Mouse (Mus musculus): Measurements from ENCODE around the gene Myh14. TPM values are rescaled to one million over a fixed set of nuclear protein-coding genes. Genes with fewer than 3 reads are reported as not detected.

The Myh14 gene
- polyA plus RNA-seq, 1 experiment, result 0.01 TPM

DNA sequence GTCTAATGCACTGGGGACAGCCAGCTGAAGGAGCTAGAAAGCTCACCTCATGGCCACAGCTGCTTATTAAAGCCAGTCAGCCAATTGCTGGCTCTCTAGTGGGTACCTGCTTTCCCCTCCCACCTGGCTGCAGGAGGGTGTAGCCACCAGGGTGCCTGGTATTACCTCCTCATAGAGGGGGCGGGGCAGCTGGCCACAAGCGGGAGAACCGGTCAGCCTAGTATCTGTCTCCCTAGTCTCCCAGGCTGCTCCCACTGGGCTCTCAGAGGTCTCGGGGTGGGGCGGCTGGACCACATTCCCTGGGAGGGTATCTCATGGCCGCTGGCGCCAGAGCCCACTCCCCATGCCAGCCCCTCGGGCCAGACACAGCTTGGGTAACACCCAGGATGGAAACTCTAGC, 8.5 kb downstream of the Myh14 start:
- Histone ChIP-seq H3K79me3 (ENCODE audit: low read depth) (no peaks in the 10 kb centered on the region), H3K27me3 (ENCODE audit: control insufficient read depth, insufficient read depth, insufficient read length) (peaks cover 21% of the 10 kb centered on the region), H3K79me2 (ENCODE audit: control insufficient read depth, insufficient read depth) (no peaks in the 10 kb centered on the region), H3K4me3 (ENCODE audit: insufficient read depth, poor library complexity, severe bottlenecking) (no peak overlapping the region), H3K36me3 (ENCODE audit: control insufficient read depth, insufficient read depth) (no peaks in the 10 kb centered on the region), H3ac (ENCODE audit: control insufficient read depth, insufficient read length, low read depth) (no peak overlapping the region)
- TF ChIP-seq CEBPB (IDR thresholded peaks at IDR 0.05; ENCODE audit: low read depth) (no peak), MAX (IDR thresholded peaks at IDR 0.05) (no peak), USF1 (IDR thresholded peaks at IDR 0.05; ENCODE audit: low read depth) (no peak), MYOD1 (IDR thresholded peaks at IDR 0.05; ENCODE audit: control insufficient read depth, insufficient read length, low read depth) (no peak), CTCF (IDR thresholded peaks at IDR 0.05; ENCODE audit: control insufficient read depth, insufficient read depth, insufficient read length) (no peak), FOSL1 (IDR thresholded peaks at IDR 0.05; ENCODE audit: insufficient read depth, low read length, poor library complexity, severe bottlenecking) (no peak), MYOG (IDR thresholded peaks at IDR 0.05; ENCODE audit: control insufficient read depth, extremely low read depth, insufficient read length) (no peak)

DNA sequence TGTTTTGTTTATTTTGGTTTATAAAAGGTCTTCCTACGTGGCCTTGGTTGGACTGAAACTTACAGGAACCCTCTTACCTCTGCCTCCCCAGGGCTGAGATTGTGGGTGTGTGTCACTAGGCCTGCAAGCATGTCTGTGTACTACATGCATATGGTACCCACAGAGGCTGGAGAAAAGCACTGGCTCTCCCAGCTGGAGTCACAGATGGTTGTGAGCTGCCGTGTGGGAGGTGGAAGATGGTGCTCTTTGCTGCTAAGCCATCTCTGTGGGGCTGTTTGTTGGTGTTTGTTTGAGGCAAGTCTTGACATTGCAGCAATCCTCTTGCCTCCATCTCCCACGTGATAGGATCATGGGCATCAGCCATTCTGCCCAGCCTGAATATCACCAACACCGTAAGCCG, 9.4 kb downstream of the Myh14 start:
- no peaks in the 10 kb centered on the region for H3K79me3 ChIP-seq (ENCODE audit: low read depth)
- H3K79me2 ChIP-seq (ENCODE audit: control insufficient read depth, insufficient read depth), result no peaks in the 10 kb centered on the region
- no peak overlapping the region for H3ac ChIP-seq (ENCODE audit: control insufficient read depth, insufficient read length, low read depth)
- peaks cover 28% of the 10 kb centered on the region for H3K27me3 ChIP-seq (ENCODE audit: control insufficient read depth, insufficient read depth, insufficient read length)
- H3K36me3 ChIP-seq (ENCODE audit: control insufficient read depth, insufficient read depth), result no peaks in the 10 kb centered on the region
- no peak for TF ChIP-seq MYOD1 (IDR thresholded peaks at IDR 0.05; ENCODE audit: control insufficient read depth, insufficient read length, low read depth)
- H3K4me3 ChIP-seq (ENCODE audit: insufficient read depth, poor library complexity, severe bottlenecking), result no peak overlapping the region

DNA sequence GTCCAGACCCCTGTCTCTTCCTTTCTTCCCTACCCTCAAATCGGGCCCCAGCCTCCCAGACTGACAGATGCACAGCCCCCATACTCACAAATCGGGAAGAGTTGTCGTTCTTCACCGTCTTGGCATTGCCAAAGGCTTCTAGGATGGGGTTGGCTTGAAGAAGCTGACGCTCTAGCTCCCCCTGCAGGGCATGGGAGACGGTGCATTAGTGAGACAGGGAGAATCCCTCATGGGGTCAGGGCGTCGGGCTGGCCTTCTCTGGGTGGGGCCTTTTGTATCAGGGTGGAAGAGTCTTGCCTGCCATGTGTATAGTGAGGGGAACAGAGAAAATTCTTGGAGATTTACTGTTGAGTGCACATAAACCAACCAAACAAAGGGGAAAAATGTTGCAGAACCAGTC, 15.1 kb downstream of the Myh14 start:
- Histone ChIP-seq H3K4me3 (ENCODE audit: insufficient read depth, poor library complexity, severe bottlenecking) (no peak overlapping the region), H3ac (ENCODE audit: control insufficient read depth, insufficient read length, low read depth) (no peak overlapping the region), H3K79me3 (ENCODE audit: low read depth) (no peaks in the 10 kb centered on the region), H3K79me2 (ENCODE audit: control insufficient read depth, insufficient read depth) (no peaks in the 10 kb centered on the region), H3K27me3 (ENCODE audit: control insufficient read depth, insufficient read depth, insufficient read length) (peaks cover 14% of the 10 kb centered on the region), H3K36me3 (ENCODE audit: control insufficient read depth, insufficient read depth) (no peaks in the 10 kb centered on the region)
- no peak for TF ChIP-seq CEBPB (IDR thresholded peaks at IDR 0.05; ENCODE audit: low read depth)
- peak; percentile 38 for TF ChIP-seq CTCF (IDR thresholded peaks at IDR 0.05; ENCODE audit: control insufficient read depth, insufficient read depth, insufficient read length)

DNA sequence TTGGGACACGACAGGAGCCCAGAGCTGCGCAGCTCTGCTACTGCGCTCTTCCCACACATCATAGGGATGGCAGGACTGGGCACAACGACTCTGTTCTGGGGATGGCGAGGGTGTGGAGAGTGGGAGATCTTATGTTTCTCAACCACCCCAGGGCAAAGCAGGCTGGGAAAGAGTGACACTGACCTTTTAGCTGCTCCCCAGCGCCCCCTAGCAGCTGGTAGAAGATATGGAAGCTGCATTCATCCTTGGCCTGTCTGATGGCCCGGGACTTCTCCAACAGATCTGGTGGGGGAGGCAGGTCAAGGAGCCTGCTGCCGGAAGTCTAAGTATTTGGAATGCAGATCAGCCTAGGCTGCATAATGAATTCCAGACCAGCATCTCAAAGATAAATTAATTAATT, 16.9 kb downstream of the Myh14 start:
- no peak overlapping the region for H3K4me3 ChIP-seq (ENCODE audit: insufficient read depth, poor library complexity, severe bottlenecking)
- no peak overlapping the region for H3ac ChIP-seq (ENCODE audit: control insufficient read depth, insufficient read length, low read depth)
- no peaks in the 10 kb centered on the region for H3K79me3 ChIP-seq (ENCODE audit: low read depth)
- TF ChIP-seq CTCF (IDR thresholded peaks at IDR 0.05; ENCODE audit: control insufficient read depth, insufficient read depth, insufficient read length), result no peak
- TF ChIP-seq USF1 (IDR thresholded peaks at IDR 0.05; ENCODE audit: low read depth), result no peak
- no peak for TF ChIP-seq MYOD1 (IDR thresholded peaks at IDR 0.05; ENCODE audit: control insufficient read depth, insufficient read length, low read depth)
- no peak for TF ChIP-seq CEBPB (IDR thresholded peaks at IDR 0.05; ENCODE audit: low read depth)
- TF ChIP-seq FOSL1 (IDR thresholded peaks at IDR 0.05; ENCODE audit: insufficient read depth, low read length, poor library complexity, severe bottlenecking), result no peak
- no peak for TF ChIP-seq MAX (IDR thresholded peaks at IDR 0.05)
- TF ChIP-seq MYOG (IDR thresholded peaks at IDR 0.05; ENCODE audit: control insufficient read depth, extremely low read depth, insufficient read length), result no peak
- no peaks in the 10 kb centered on the region for H3K79me2 ChIP-seq (ENCODE audit: control insufficient read depth, insufficient read depth)
- H3K27me3 ChIP-seq (ENCODE audit: control insufficient read depth, insufficient read depth, insufficient read length), result peaks cover 14% of the 10 kb centered on the region
- no peaks in the 10 kb centered on the region for H3K36me3 ChIP-seq (ENCODE audit: control insufficient read depth, insufficient read depth)

DNA sequence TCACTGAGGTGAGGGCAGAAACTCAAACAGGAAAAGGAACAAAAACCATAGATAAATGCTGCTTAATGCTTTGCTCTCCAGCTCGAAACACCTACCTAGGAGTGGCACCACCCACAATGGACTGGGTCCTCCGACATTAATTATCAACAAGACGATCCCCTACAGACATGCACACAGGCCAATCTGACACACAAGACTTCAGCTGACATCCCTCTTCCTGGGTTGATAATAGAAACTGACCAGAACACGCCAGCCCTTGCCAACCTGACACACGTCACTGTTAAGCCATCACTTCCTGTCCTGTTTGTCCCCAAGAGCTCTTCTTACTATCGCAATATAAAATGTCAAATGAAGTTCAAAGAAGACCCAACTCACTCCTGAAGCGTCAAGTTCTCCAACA, 19.2 kb downstream of the Myh14 start:
- Histone ChIP-seq H3K36me3 (ENCODE audit: control insufficient read depth, insufficient read depth) (no peaks in the 10 kb centered on the region), H3K79me3 (ENCODE audit: low read depth) (no peaks in the 10 kb centered on the region), H3K4me3 (ENCODE audit: insufficient read depth, poor library complexity, severe bottlenecking) (no peak overlapping the region), H3ac (ENCODE audit: control insufficient read depth, insufficient read length, low read depth) (no peak overlapping the region), H3K27me3 (ENCODE audit: control insufficient read depth, insufficient read depth, insufficient read length) (peaks cover 5% of the 10 kb centered on the region), H3K79me2 (ENCODE audit: control insufficient read depth, insufficient read depth) (no peaks in the 10 kb centered on the region)
- no peak for TF ChIP-seq FOSL1 (IDR thresholded peaks at IDR 0.05; ENCODE audit: insufficient read depth, low read length, poor library complexity, severe bottlenecking)
- TF ChIP-seq MYOD1 (IDR thresholded peaks at IDR 0.05; ENCODE audit: control insufficient read depth, insufficient read length, low read depth), result no peak
- TF ChIP-seq USF1 (IDR thresholded peaks at IDR 0.05; ENCODE audit: low read depth), result no peak
- no peak for TF ChIP-seq MAX (IDR thresholded peaks at IDR 0.05)
- no peak for TF ChIP-seq CEBPB (IDR thresholded peaks at IDR 0.05; ENCODE audit: low read depth)
- no peak for TF ChIP-seq CTCF (IDR thresholded peaks at IDR 0.05; ENCODE audit: control insufficient read depth, insufficient read depth, insufficient read length)
- TF ChIP-seq MYOG (IDR thresholded peaks at IDR 0.05; ENCODE audit: control insufficient read depth, extremely low read depth, insufficient read length), result no peak

DNA sequence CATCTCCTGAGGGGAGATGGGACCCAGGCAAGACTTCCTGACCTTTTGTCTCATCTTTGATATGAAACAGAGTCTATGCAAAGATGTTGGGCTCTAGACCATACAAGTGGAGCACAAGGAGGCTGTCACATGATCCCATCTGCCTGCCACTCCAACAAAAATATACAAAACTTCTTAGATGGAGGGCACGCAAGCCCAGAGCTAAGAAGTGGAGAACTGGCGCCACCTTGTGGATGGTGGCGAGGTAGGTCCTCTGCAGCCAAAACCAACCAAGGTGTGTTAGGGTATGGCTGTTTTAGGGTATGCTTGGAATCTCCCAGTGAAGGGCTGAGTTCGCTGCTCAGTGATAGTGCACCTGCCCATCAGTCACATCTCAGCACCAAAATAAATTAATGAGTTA, 20.7 kb downstream of the Myh14 start:
- no peaks in the 10 kb centered on the region for H3K79me3 ChIP-seq (ENCODE audit: low read depth)
- H3K4me3 ChIP-seq (ENCODE audit: insufficient read depth, poor library complexity, severe bottlenecking), result no peak overlapping the region

More for the DNA sequence above, 20.7 kb downstream of the Myh14 start:
- Histone ChIP-seq H3K27me3 (ENCODE audit: control insufficient read depth, insufficient read depth, insufficient read length) (peaks cover 10% of the 10 kb centered on the region), H3K36me3 (ENCODE audit: control insufficient read depth, insufficient read depth) (no peaks in the 10 kb centered on the region), H3ac (ENCODE audit: control insufficient read depth, insufficient read length, low read depth) (no peak overlapping the region), H3K79me2 (ENCODE audit: control insufficient read depth, insufficient read depth) (no peaks in the 10 kb centered on the region)
- no peak for TF ChIP-seq CEBPB (IDR thresholded peaks at IDR 0.05; ENCODE audit: low read depth)
- TF ChIP-seq MYOG (IDR thresholded peaks at IDR 0.05; ENCODE audit: control insufficient read depth, extremely low read depth, insufficient read length), result no peak
- peak; percentile 66 for TF ChIP-seq CTCF (IDR thresholded peaks at IDR 0.05; ENCODE audit: control insufficient read depth, insufficient read depth, insufficient read length)
- no peak for TF ChIP-seq MYOD1 (IDR thresholded peaks at IDR 0.05; ENCODE audit: control insufficient read depth, insufficient read length, low read depth)
- TF ChIP-seq USF1 (IDR thresholded peaks at IDR 0.05; ENCODE audit: low read depth), result peak; percentile 22
- no peak for TF ChIP-seq MAX (IDR thresholded peaks at IDR 0.05)

Measured in C2C12 (cell line).